Mouse (Mus musculus) brain, embryonic 14.5 days (tissue): ENCODE results near the gene Rnf126.

ENCODE experiments used
- CTCF ChIP-seq: fragments of 200-500 bp; IDR thresholded peaks from 2 replicates; pipeline ENCODE4 v1.5.1; 2012; ENCODE audit warnings: inconsistent platforms, mild to moderate bottlenecking, moderate library complexity, borderline replicate concordance; ENCODE audit not compliant: insufficient read depth, insufficient read length; ENCODE audit errors: extremely low read depth
- POLR2A ChIP-seq: fragments of 200-500 bp; IDR thresholded peaks from 2 replicates; pipeline ENCODE4 v1.6.1; 2012; ENCODE audit warnings: mild to moderate bottlenecking, inconsistent platforms, borderline replicate concordance; ENCODE audit not compliant: poor library complexity, insufficient read depth, insufficient read length, severe bottlenecking; ENCODE audit errors: extremely low read depth

- TF ChIP-seq CTCF (no peak), POLR2A (no peak)
Measured at GRCm38 (mm10) chr10:79801837-79802236, 35.1 kb upstream of the Rnf126 start.
